Mouse (Mus musculus) G1E-ER4 (cell line): ENCODE data around the gene Mctp1. TPM values are rescaled to one million over a fixed set of nuclear protein-coding genes. Genes with fewer than 3 reads are reported as not detected.

Source experiments
- GATA1 ChIP-seq: IDR thresholded peaks from one replicate; pipeline ENCODE4 v1.8.0; 2012; ENCODE audit warnings: low read length, inconsistent platforms
- polyA plus RNA-seq: library from polyadenylated mRNA; stranded (reverse); fragments of >175 nt; gene quantifications from 2 replicates; pipeline ENCODE4 v1.2.3, GENCODE M21; 2012

Gene Mctp1
- polyA plus RNA-seq, result 1.5 and 1.7 TPM in 2 replicates

- TF ChIP-seq GATA1, result no peak
Observed at GRCm38 (mm10) chr13:76383972-76384663, at the start of gene Mctp1. Mctp1 (plus strand) TSS chr13:76384535.

- no peak for TF ChIP-seq GATA1
Observed at GRCm38 (mm10) chr13:76358720-76359119, 25.6 kb upstream of the Mctp1 start.

GRCm38 (mm10) chr13:76384664-76385435 lies 515 bp downstream of the Mctp1 start:
- no peak for TF ChIP-seq GATA1

GRCm38 (mm10) chr13:76388615-76389014 lies 4.3 kb downstream of the Mctp1 start:
- TF ChIP-seq GATA1, result no peak

GRCm38 (mm10) chr13:76391920-76392319 lies 7.6 kb downstream of the Mctp1 start:
- TF ChIP-seq GATA1, result no peak

GRCm38 (mm10) chr13:76393106-76393505 lies 8.8 kb downstream of the Mctp1 start:
- no peak for TF ChIP-seq GATA1

GRCm38 (mm10) chr13:76395906-76396305 lies 11.6 kb downstream of the Mctp1 start:
- TF ChIP-seq GATA1, result no peak

GRCm38 (mm10) chr13:76409296-76409695 lies 25.0 kb downstream of the Mctp1 start:
- peak; percentile 51 for TF ChIP-seq GATA1

- no peak for TF ChIP-seq GATA1
Observed at GRCm38 (mm10) chr13:76410665-76411064, 26.3 kb downstream of the Mctp1 start.

GRCm38 (mm10) chr13:76415346-76415745 lies 31.0 kb downstream of the Mctp1 start:
- no peak for TF ChIP-seq GATA1

- no peak for TF ChIP-seq GATA1
Observed at GRCm38 (mm10) chr13:76420111-76420510, 35.8 kb downstream of the Mctp1 start.

- TF ChIP-seq GATA1, result peak; percentile 96
Observed at GRCm38 (mm10) chr13:76421075-76421474, 36.7 kb downstream of the Mctp1 start.

- TF ChIP-seq GATA1, result peak; percentile 56
Observed at GRCm38 (mm10) chr13:76422124-76422523, 37.8 kb downstream of the Mctp1 start.

GRCm38 (mm10) chr13:76429456-76429855 lies 45.1 kb downstream of the Mctp1 start:
- no peak for TF ChIP-seq GATA1

GRCm38 (mm10) chr13:76429927-76430326 lies 45.6 kb downstream of the Mctp1 start:
- TF ChIP-seq GATA1, result no peak

GRCm38 (mm10) chr13:76431946-76432345 lies 47.6 kb downstream of the Mctp1 start:
- no peak for TF ChIP-seq GATA1

GRCm38 (mm10) chr13:76433438-76433837 lies 49.1 kb downstream of the Mctp1 start:
- TF ChIP-seq GATA1, result no peak
